Mouse (Mus musculus): ENCODE data around the gene Opcml.

Opcml gene

DNA sequence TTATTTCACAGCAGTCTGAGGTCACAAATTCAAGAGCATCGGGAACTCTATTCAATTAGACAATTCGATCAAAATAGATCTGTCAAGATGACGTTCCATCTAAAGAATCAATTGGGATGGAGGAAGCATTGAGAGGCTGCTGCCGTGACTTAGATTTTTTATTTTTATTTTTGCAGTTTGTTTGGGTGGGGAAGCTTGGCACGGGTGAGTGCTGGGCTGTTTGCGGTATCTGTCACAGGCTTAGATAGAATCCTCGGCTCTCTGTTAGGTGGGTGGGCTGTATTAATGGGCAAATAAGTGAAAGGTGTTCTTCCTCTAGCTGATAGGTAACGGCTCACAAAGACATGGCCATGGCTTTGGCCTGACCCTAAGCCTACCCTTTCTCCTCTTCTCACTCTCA, 654.4 kb downstream of the Opcml start:
- DNase-seq, result no peak

GRCm38 (mm10) chr9:28445863-28446262, 655.3 kb downstream of the Opcml start:
- DNase-seq, result no peak

DNA sequence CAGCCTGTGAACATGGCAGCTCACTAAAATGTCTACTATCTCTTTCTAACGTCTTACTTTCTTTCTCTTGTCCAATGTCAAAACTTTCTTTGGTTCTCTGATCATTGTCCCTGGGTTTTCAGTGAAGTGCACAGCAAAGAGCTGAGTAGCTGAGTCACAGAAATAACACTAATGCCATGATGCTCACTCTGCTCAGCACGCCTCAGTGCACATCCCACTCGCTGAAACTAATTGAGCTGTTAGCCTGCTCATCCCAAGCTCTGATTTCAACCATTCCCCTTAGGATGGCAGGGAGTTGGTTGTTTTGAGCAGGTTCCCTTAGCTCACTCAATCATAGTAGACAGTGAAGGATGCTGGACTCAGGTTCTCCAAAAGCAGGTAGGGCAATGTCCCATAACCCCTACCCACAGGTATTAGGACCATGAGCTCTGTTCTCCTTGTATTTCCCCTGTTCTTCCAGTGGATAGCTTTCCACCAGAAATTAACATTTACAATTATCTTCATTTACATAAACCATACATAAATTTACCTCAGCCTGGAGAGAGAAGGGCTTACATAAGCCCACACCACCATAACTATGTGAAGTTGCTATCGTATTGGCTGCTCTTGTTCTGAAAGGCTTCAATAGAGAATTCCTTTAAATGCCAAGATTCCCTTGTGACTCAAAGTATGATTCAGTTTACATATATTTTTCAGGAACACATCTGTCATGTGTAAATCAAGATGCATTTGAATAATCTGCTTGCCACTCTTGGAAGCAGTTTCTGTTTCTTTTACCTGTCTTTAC, 655.9 kb downstream of the Opcml start:
- DNase-seq, result no peak

DNA sequence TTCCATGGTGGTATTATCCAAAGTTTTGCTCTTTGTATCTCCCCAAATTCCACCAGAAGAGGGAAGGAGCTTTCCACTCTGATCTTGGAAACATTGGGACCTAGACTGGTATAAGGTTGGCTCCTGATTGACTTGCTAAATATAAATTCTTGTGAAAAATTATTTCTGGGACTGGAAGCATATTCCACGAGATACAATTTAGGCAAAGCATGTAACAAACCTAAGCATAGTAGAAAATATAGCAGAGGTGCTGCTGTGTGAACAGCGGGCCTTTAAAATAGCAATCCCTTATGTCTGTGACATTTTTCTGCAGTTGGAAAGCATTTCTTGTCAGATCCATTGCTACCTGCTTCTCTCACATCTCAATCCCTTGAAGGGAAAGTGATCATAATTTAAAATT, 661.9 kb downstream of the Opcml start:
- no peak for DNase-seq

DNA sequence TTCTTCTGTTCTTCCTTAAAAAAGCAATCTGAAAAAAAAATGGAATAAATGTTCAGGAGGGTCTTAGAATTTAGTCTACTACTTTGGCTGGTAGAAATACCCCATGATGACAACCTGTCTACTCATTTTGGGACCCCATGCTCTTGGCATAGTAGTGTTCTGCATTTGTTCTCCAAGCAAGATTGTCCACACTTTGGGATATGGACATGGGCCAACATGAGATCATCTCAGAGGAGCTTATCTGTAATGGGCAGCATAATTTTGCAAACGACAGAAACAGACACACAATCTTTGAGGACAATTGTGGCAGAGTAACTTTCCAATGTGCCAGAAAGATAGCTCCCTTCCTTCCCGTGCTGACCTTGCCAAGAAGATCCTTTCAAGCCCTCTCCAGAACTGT, 662.5 kb downstream of the Opcml start:
- DNase-seq, result no peak

DNA sequence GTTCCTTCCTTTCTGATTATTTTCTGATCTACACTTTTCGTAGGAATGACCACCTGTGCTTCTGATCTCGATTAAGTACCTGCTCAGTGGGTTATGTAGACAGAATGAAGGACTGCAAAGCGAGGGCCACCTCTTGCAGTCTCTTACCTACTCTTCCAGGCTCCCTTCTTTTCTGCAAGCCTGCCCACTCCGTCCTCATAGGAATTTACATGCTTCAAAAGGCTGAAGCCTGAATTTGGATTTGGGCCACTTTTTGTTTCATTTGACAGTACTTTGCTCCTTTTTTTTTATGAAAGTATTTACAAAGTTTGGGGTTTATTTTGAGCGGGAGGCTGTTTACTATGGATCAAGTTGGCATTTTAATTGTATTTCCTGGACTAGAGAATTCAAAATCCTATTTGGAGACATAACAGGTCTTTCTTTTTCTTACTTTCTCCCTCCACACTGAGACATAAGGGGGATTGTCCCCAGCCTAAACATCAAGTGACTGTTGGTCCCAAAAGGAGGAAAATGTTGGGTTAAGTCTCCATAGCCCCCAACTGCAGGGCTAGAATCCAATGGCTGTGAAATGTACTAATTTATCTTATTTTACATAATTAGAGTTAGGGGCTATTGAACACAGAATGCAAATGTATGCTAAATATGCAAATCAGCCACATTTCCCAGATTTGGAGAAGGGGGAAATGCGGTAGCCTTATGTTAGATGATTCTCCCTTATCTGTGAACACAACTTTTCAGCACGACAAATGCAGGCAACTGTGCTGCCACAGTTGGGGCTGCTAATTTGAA, 667.6 kb downstream of the Opcml start:
- DNase-seq, result no peak

DNA sequence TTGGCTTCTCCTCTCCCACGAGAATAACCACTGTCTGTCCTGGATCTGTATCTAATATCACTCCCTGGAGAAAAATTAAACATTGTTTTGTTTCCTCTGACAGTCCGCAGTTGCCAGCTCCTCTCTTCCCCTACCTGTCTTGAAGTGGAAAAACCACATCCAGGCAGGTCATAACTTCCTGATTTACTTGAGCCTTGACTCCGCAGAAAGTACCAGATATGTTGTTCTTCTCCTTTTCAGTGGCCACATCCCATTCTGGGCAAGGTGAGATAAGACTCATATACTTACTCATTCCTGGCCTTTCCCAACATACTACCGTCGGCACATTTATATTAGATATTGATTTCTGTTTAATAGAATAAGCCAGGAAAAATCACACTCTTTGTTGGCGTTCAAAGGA, 673.0 kb downstream of the Opcml start:
- no peak for DNase-seq

DNA sequence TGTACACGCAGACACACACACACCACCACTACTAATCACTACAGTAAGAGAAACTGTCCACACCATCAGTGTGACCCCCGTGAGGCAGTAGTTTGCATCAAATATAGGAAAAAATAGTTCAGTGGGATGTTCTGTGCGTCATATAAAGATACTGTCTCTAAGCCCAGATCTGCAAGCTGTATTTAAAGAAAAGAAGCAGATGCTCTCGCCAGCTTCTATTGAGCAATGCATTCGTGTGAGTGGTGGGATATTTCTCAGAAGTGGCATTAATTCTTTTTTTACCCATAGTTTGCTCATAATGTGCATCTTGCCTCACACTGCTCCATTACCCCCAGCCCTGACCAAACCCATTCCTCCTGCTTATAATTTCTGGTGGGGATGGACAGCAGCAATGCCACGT, 678.8 kb downstream of the Opcml start:
- DNase-seq, result no peak

DNA sequence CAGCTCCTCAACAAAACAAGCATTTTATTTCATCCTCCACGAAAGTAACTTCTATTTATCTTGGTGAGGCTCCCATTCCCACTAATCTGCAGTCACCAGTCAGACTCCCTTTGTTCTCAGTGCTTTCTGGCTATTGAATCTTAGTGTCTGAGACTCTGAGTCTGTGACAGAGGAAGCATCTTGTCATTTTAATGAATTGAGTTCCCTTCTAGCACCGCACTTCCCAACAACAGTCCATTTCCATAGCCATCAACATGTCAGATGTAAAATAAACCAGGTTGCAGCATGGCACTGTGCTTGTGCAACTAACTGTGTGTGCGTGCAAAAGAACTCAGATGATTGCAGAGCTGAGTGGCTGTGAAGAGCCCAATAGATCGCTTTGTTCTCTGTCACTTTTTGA, 680.9 kb downstream of the Opcml start:
- DNase-seq, result no peak

- DNase-seq, result peak; percentile 77
Observed at GRCm38 (mm10) chr9:28474586-28474985, 684.0 kb downstream of the Opcml start.

- DNase-seq, result no peak
Observed at GRCm38 (mm10) chr9:28481261-28481660, 690.7 kb downstream of the Opcml start.

- DNase-seq, result no peak
Observed at GRCm38 (mm10) chr9:28488499-28488898, 697.9 kb downstream of the Opcml start.

GRCm38 (mm10) chr9:28489828-28490227, 699.3 kb downstream of the Opcml start:
- no peak for DNase-seq

DNA sequence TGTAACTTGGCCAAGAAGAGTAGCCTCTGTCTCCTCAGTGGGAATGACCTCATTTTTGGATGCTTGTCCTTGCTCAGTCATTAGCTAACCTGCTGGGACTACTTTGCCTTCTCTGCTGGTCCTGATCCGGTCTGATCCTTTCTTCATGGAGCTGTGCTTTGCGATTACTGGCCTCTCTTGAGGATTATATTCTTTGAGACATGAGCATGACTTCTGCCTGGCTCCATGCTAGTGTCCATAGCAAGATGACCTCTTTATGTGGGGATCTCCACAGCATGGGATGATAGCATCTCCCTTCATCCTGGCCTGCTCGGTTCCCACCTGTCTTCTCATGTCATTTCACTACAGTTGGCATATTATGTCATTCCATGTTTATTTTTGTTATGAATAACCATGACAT, 699.8 kb downstream of the Opcml start:
- no peak for DNase-seq

DNA sequence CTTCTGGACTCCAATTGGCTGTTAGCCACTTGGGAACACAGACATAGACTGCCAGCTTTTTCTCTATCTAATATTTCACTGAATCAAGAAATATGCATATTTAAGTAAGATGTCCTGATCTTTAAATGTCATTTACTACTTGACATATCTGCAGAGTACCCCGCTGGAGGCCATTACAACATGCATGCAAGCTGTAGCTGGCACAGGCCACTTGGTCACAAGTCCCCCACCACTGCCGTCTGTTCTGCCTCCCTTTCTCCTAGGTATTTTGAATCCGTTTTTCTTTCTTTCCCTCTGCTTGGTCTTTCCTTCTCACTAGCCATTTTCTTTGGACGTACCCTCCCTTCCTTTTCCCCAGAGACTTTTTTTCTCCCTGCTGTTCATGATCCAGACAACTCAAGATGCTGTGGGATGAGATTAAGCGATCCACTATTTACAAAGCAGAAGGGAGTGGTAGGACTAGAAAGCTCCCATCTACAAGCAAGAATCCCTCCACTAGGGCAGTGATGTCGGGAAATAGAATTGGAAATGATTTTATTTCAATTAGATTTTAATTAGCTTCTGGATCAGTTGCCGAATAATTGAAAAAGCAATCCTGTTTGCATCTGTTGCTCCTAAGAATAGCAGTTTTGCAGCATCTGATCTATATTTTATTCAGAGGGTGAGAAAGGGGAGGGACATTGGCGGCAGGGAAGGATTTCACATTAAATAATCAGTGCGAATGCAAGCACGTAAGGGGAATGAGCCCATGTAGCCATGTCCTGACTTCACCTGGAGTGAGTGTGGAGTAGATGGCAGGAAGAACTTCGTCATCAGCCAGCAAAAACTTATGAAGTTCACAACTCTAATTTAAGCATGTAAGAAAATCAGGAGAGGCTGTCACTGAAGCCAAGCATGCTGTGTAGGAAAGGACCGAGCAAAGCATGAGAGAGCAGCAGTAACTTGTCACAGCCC, 709.5 kb downstream of the Opcml start:
- DNase-seq, result no peak

GRCm38 (mm10) chr9:28513905-28514304, 723.3 kb downstream of the Opcml start:
- no peak for DNase-seq

DNA sequence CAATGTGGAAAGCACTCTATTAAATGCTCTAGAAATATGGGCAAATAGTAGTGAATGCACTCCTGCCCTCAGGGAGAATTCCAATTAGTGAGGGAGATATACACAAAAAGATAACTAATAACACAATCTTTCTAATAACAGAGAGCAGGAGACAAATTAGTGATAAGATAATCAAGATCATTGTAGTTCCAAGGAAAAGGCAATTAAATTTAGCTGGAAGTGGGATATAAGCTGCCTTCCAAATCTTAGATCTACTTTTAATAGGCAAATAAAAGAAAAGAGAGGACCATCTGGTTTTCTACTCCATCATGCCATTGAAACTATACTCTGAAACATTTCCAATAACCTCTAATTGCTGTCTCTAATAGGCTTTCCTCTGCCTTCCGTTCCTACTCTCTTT, 742.6 kb downstream of the Opcml start:
- DNase-seq, result no peak

GRCm38 (mm10) chr9:28535006-28535405, 744.4 kb downstream of the Opcml start:
- peak; percentile 28 for DNase-seq

DNA sequence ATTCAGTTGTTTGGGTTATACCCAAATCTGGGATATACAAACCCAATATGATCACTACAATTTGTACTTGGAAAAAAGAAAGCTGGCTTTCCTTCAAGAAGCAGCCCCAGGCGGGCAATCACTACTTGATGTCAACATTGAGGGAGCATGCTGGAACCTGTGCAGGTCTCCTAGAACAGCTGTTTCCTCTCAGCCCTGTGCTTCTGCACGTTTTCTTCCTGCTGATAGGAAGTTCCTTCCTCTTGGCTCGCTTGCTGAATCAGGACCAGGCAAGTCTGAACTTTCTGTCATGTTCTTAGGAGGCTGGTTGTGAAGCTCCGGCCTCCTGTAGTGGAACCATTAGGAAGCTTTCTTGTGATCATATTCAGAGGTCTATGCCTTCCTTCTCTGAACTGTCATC, 746.1 kb downstream of the Opcml start:
- DNase-seq, result peak; percentile 87

- no peak for DNase-seq
Observed at GRCm38 (mm10) chr9:28548189-28548588, 757.6 kb downstream of the Opcml start.

DNA sequence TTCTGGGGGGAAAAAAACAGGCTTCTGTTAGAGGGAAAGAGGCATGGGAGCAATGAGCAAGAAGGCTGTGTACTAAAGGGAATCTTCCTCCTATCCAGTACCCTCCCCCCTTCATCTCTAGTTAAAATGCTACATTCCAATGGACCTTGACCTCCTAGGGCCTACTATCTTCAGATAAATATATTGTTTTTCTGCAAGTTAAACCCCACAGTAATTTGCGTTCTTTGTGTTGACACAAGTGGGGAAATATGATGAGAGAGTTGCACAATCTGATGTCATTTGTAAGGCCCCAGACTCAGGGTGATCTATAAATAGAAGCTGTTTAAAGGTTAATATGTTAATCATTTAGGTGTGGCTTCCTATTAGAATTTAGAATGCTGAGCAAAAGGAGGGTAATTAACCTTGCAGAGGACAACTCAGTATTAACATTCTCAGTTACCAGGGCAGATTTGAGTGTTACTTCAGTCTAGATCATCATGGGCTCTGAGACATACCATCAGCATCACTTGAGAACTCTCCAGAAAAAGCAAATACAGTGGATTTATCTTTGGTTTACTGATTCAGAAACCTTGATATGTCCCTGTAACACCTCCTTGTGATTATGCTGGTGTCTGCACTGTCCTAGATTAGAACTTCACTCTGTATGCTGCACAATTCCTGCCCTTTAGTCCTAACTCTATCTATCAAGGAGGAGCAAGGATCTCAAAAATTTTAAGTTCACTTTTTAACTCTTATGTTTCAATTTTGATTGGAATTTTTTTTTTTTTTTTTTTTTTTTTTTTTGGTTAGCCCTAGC, 762.0 kb downstream of the Opcml start:
- no peak for DNase-seq

DNA sequence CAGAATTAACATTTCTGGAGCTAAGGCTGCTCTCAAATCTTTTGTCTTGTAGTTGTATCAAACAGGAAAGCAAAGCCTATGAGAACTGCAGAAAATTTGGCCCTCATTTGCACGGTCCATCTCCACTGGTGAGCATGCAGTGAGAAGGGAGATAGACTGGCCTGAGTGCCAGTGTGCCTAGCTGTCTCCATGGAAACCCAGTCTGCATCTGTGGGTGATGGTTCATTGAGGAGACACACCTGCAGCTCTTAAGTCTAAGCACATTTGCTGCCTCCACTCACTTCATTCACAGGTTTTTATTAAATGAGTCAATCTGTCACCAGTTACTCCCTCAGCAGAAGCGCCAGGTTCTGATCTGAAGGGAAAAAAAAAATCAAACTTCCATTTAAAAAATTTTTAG, 768.1 kb downstream of the Opcml start:
- no peak for DNase-seq

All from heart, adult 11 months (tissue).